Mouse (Mus musculus) right cerebral cortex, adult 2 months (tissue): ENCODE results near the gene Ifrd2.

Experiments used
- DNase-seq, 2 experiments: peaks; one replicate each; pipeline ENCODE4 v3.0.0; 2021 to 2022; ENCODE audit warnings: low spot score in 2 of 2

Ifrd2 gene

DNA sequence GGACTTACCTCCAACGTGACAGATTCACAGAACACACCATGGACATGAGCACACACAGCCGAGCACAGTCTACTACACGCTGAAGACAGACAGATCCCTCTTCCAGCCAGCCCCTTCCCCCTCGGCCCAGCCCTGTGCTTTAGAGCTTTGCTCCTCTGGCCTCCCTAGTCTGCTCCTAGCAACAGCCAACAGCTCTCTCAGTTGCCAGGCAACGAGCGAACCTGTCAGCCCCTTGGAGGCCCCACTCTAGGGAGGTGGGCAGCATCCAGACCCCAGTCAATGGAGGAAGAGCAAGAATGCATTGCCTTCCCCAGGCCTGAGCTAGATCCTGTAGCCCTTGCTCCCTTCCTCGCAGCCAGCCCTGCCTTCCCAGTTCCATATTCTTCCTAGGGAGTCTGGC lies 49.6 kb downstream of the Ifrd2 start:
- no peak for DNase-seq

- no peak for DNase-seq
Observed at GRCm38 (mm10) chr9:107640257-107640772, 52.9 kb downstream of the Ifrd2 start.

GRCm38 (mm10) chr9:107641666-107642065 lies 54.2 kb downstream of the Ifrd2 start:
- no peak for DNase-seq
